Mouse (Mus musculus) stomach, postnatal 0 days (tissue): ENCODE measurements at regions not wholly inside any gene's neighbourhood (a gene's known extent, or its start where the extent isn't known, plus 50 kb on each side); places are given as distances from the start of the nearest gene placed in this dataset.
A peak's percentile ranks its signal among the peaks of the same experiment; 100 is the strongest.

Source experiments
- ATAC-seq: fragments of 200-750 bp; cut with Nextera tagmentation; 2 replicates; pipeline ENCODE4 v1.8.0; 2017; ENCODE audit not compliant: low FRiP score, low TSS enrichment
- DNase-seq: peaks from one replicate; pipeline ENCODE4 v3.0.0-alpha.2; 2016; ENCODE audit warnings: low spot score
- H3K27ac ChIP-seq: fragments of 300-500 bp; sonication (generic); replicated peaks from 2 replicates; pipeline ENCODE4 v1.5.1; 2014; ENCODE audit warnings: mild to moderate bottlenecking, control low read depth
- H3K27me3 ChIP-seq: fragments of 300-500 bp; sonication (generic); 2 replicates; pipeline ENCODE4 v1.6.1; 2014; ENCODE audit warnings: low read length; ENCODE audit not compliant: control insufficient read depth, insufficient read depth
- H3K36me3 ChIP-seq: fragments of 300-500 bp; sonication (generic); 2 replicates; pipeline ENCODE4 v1.6.1; 2014; ENCODE audit warnings: low read length, mixed read lengths; ENCODE audit not compliant: control insufficient read depth, insufficient read depth
- H3K4me1 ChIP-seq: fragments of 300-500 bp; sonication (generic); replicated peaks from 2 replicates; pipeline ENCODE4 v1.6.1; 2014; ENCODE audit warnings: antibody characterized with exemption; ENCODE audit not compliant: control insufficient read depth, insufficient read depth
- H3K4me2 ChIP-seq: fragments of 300-500 bp; sonication (generic); replicated peaks from 2 replicates; pipeline ENCODE4 v1.6.1; 2014; ENCODE audit warnings: low read depth, mild to moderate bottlenecking, control low read depth, moderate library complexity
- H3K4me3 ChIP-seq: fragments of 300-500 bp; sonication (generic); 2 replicates; pipeline ENCODE4 v1.5.1; 2014; ENCODE audit warnings: low read depth, low read length, control low read depth
- H3K9ac ChIP-seq: fragments of 300-500 bp; sonication (generic); 2 replicates; pipeline ENCODE4 v1.6.1; 2014; ENCODE audit warnings: mild to moderate bottlenecking, low read length, control low read depth, mixed read lengths
- H3K9me3 ChIP-seq: fragments of 300-500 bp; sonication (generic); 2 replicates; pipeline ENCODE4 v1.6.1; 2016; ENCODE audit warnings: low read length; ENCODE audit not compliant: control insufficient read depth
- CTCF ChIP-seq: IDR thresholded peaks from 2 replicates; pipeline ENCODE4 v1.5.1; 2016; ENCODE audit warnings: antibody characterized with exemption, low read depth, mild to moderate bottlenecking, moderate library complexity
- EP300 ChIP-seq: optimal IDR thresholded peaks from 2 replicates; pipeline ENCODE3; 2016; ENCODE audit warnings: antibody characterized with exemption
- WGBS: fragments of 180-500 bp; shearing (Covaris S2); extraction: QIAGEN DNeasy Blood & Tissue Kit; methylation state at CpG from one replicate; pipeline ENCODE4 v1.1.7; 2014; 5-methylcytosine and 5-hydroxymethylcytosine counted together

DNA sequence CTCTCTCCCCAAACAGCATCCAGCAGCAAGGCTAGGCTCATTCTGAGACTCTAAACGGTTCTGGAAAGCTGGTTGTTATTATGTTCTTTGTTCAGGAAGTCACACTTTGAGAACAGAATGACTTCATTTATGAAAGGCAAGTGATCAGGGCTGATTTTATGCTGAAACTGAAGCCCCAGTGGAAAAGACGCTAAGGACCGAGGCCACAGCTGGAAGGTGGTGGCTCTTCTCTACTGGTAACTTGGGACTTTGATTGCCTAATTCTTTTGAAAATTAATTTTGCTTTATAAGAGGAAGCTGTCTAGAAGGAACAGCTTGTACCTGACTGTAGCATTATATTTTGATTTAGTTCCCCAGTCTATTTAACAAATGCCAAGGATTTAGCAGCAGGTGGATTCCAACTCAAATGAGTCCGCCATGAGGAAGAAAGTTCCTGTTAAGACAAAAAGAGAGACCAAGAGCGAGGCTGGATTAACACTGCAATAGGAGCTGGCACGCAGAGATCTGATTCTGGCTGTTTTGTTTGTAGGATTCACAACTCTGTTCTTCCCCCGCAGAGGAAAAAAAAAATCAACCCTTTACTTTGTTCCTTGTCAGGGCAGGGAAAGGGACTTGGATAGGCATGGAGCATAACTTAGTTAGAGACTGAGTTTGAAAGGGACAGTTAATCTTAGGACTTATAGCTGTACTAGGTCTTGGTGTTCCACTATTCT, 388.3 kb upstream of the Slc30a5 start:
- Histone ChIP-seq H3K4me1 (no peaks in the 10 kb centered on the region), H3K36me3 (no peaks in the 10 kb centered on the region), H3K27ac (peak overlapping the region; percentile 53), H3K27me3 (no peaks in the 10 kb centered on the region), H3K9me3 (no peaks in the 10 kb centered on the region), H3K4me2 (no peak overlapping the region), H3K9ac (no peak overlapping the region), H3K4me3 (no peak overlapping the region)
- ATAC-seq = peak; percentile 26; the same call in 1 of the 2 replicates
- TF ChIP-seq CTCF (no peak), EP300 (peak; percentile 94)
- DNase-seq = no peak
- 56% methylated on average over 7 of the region's 7 CpGs for WGBS

DNA sequence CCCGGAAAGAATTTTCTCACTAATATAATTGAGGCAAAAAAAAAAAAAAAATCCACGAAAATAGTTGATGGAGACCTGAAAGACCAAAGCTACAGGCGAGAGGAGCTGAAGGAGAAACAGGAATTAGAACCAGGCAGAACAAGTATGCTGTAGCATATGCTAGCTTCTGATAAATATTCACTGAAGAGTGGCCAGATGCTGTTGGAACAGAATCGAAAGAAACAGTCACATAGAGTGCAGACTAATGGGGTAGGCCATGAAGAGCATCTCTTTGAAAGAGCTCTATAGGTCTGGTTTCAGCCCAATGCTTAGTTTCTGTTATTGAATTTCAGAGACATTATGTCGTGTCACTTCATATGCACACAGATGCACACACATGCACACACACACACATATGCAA, 386.3 kb upstream of the Slc30a5 start:
- TF ChIP-seq EP300 (no peak), CTCF (no peak)
- WGBS = 83% methylated on average over 5 of the region's 5 CpGs
- Histone ChIP-seq H3K4me1 (no peaks in the 10 kb centered on the region), H3K4me2 (no peak overlapping the region), H3K27ac (no peak overlapping the region), H3K27me3 (no peaks in the 10 kb centered on the region), H3K36me3 (no peaks in the 10 kb centered on the region), H3K9ac (no peak overlapping the region), H3K9me3 (no peaks in the 10 kb centered on the region), H3K4me3 (no peak overlapping the region)
- ATAC-seq (no peak), DNase-seq (no peak)

DNA sequence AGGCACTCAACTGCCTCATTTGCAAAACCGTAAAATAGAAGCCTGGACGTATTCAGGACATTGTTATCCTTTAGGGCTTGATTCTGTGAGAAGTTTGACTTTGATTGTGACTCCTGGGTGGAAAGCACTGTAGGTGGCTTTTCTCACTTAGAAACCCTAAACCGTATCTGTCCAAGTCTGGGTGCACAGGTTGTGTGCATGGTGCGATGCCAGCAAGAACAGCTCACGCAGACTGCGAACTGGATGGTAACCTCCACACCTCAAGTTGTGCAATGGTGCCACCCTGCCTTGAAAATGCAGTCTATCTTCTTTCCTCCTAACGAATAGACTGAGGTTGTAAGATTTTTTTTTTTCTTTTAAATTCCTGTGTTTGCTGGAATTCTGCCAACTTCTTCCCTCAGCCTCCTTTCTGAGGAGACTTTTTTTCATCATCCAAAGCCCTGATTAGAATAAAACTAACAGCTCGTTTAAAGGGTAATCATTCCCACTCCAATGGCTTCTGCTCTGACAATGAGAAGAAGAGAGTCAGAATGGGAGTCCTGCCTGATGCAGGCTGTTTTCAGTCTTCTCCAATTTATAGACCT, 383.8 kb upstream of the Slc30a5 start:
- WGBS = 38% methylated on average over 8 of the region's 8 CpGs
- ATAC-seq (0 out of 2 replicates have a peak, but pooled peaks have one; percentile 56), DNase-seq (peak; percentile 38)
- Histone ChIP-seq H3K9ac (no peak overlapping the region), H3K27ac (peak overlapping the region; percentile 74), H3K4me3 (no peak overlapping the region), H3K27me3 (no peaks in the 10 kb centered on the region), H3K36me3 (no peaks in the 10 kb centered on the region), H3K9me3 (no peaks in the 10 kb centered on the region), H3K4me1 (peaks cover 2% of the 10 kb centered on the region; the same call in 1 of the 2 replicates), H3K4me2 (no peak overlapping the region)
- no peak for TF ChIP-seq CTCF
- peak; percentile 49 for TF ChIP-seq EP300

DNA sequence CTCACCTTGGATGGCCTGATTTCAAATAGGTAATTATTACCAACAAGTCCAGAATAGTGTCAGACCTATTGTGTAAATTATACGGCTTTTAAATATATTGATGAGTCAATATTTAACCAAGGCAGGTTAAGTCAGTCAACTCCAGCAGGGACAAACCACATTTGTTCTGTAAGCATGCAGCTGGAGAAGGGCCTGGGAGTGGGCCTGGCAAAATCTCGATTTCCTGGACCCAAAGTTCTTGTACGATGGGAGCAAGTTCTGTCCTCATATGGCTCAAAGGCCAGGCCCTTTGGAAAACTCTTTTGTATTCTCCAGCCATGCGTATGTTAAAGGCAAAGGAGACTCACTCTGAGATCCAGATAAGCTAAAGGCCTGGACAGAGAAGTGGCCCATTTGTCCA, 383.2 kb upstream of the Slc30a5 start:
- Histone ChIP-seq H3K9ac (no peak overlapping the region), H3K4me2 (no peak overlapping the region), H3K27me3 (no peaks in the 10 kb centered on the region), H3K4me1 (peaks cover 2% of the 10 kb centered on the region; the same call in 1 of the 2 replicates), H3K27ac (peak overlapping the region; percentile 74), H3K4me3 (no peak overlapping the region), H3K9me3 (no peaks in the 10 kb centered on the region), H3K36me3 (no peaks in the 10 kb centered on the region)
- ATAC-seq (peak; percentile 64; the same call in 1 of the 2 replicates), DNase-seq (peak; percentile 22)
- 47% methylated on average over 4 of the region's 4 CpGs for WGBS
- TF ChIP-seq EP300 (no peak), CTCF (no peak)

DNA sequence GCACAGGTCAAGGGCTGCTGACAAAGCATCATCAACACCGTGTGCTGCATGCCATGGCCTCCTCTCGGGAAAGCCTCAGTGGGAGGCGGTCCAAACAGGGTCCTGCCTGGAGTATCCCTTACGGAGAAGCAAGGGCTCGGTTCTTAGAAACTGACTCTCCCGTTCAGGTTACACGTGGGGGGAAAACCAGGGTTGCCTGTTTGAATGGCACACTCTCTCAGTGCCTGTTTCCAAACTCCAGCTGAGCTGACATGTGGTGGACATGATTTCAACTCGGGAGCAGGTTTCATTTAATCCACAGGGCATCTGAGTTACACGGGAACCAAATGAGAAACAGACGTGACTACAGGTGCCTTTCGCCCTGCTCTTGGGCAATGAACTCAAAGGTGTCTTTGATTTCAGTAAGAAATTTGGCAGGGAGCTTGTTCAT, 382.6 kb upstream of the Slc30a5 start:
- no peak; the same call in 1 of the 2 replicates for ATAC-seq
- H3K4me2 ChIP-seq = no peak overlapping the region
- H3K4me1 ChIP-seq = peaks cover 2% of the 10 kb centered on the region; the same call in 1 of the 2 replicates
- H3K27ac ChIP-seq = peak overlapping the region; percentile 63
- TF ChIP-seq CTCF (no peak), EP300 (no peak)
- DNase-seq = peak; percentile 17
- H3K9me3 ChIP-seq = no peaks in the 10 kb centered on the region
- no peaks in the 10 kb centered on the region for H3K36me3 ChIP-seq
- H3K4me3 ChIP-seq = no peak overlapping the region
- H3K27me3 ChIP-seq = no peaks in the 10 kb centered on the region
- 0 out of 2 replicates have a peak overlapping the region, but pooled peaks have one; percentile 13 for H3K9ac ChIP-seq
- 39% methylated on average over 11 of the region's 11 CpGs for WGBS

DNA sequence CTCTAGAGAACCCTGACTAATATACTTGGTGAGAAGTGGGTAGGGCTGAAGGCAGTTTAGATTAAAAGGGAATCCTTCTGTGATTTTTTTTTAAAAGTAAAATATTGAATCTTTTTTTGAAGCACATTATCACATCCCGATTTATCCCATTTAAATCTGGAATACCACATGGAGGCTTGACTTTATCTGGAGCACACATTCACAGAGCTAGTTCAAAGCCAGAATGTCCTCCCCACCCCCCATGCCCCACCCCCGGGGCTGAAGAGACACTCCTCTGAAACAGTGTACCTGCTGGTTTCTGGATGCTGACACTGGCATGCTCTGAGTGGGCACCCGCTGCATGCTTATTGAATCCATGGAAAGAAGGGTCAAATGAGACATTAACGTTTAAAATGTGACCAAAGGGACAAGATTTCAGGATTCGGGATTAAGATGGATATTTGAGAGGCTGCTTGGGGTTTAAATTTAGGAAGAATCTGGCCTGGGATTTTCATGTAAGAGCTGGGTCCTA, 382.0 kb upstream of the Slc30a5 start:
- Histone ChIP-seq H3K9ac (no peak overlapping the region), H3K4me3 (no peak overlapping the region), H3K27ac (no peak overlapping the region), H3K36me3 (no peaks in the 10 kb centered on the region), H3K4me2 (no peak overlapping the region), H3K4me1 (peaks cover 2% of the 10 kb centered on the region; the same call in 1 of the 2 replicates), H3K27me3 (no peaks in the 10 kb centered on the region), H3K9me3 (no peaks in the 10 kb centered on the region)
- TF ChIP-seq EP300 = no peak
- no peak for TF ChIP-seq CTCF
- no peak for DNase-seq
- no peak for ATAC-seq
- WGBS = 60% methylated on average over 5 of the region's 5 CpGs
